Mouse (Mus musculus) CH12F3 (cell line): ENCODE measurements around the gene Ubn1.

Experiments
- in situ Hi-C: fragments of 300-500 bp; cut with MboI; formaldehyde crosslinking; loops from 2 replicates; pipeline ENCODE4 v1.14.3; 2020; ENCODE audit warnings: low sequenced_read_pairs

Gene Ubn1

DNA sequence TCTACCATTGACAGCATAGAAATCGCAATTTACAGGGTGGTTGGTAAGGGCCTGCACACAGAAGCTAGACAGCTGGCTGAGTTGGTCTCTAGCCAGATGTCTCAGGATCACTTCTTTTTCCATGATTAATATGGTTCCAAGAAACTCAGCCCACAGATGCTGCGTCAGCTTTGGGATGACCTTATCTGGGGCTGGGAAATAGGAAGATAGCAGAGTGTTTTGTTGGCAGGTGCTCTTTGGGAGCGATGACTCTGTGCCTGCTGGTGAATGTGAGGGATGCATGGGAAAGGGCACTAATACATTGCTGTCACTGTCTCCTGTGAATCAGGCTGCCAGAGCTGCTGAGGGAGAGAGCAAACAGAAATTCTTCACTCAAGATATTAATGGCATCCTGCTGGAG lies 20.5 kb downstream of the Ubn1 start:
- in situ Hi-C loops, result no loop called here

DNA sequence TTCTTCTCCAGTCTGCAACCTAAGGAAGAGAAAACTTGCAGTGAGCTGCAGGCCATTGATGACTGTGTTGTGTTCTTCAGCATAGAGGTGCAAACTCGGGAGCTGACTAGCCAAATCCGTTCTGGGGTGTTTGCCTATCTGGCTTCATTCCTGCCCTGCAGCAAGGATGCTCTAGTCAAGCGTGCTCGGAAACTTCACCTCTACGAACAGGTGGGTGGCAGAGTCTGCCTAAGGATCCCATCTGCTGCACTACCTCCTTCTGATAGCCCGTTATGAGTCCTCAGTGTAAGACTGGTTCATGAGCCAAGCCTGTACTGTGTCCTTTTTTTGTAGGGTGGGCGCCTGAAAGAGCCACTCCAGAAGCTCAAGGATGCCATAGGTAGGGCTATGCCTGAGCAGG lies 22.1 kb downstream of the Ubn1 start:
- in situ Hi-C loops, result no loop called here

DNA sequence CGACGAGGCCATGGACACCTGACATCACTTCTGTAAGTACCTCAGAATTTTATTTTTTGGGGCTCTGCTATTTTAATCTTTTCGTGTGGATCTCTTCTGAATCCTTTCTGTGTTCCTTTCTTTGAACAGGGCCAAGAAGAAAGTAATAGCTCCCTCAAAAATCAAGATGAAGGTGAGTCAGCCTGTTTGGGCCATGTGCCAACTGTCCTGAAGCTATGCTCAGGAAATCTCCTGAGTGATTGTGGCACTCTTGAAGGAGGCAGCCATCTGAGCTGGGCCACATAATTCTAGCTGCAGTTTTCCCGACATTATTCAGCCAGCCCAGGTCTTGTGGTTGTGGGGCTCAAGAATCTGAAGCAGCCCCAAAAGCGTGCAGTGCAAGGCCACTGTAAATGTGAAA lies 24.5 kb downstream of the Ubn1 start:
- in situ Hi-C loops, result no loop called here

DNA sequence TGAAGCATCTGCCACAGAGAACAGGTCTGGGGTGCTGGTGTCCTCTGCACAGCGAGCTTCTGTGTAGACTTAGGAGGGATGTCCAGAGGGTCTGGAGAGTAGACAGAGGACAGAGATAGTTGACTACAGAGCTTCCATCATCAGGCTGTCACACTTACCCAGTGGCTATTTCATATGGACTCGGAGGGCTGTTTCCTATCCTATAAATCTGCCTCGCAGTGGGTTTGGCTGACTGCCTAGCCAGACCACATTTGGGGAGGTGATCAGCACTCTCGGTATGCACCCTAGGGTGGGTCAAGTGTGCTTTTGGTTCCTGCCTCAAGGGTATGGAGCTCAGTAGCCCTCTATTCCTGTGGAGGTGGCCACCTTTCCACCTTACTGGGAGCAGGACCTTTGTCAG lies 35.3 kb downstream of the Ubn1 start:
- in situ Hi-C loops, result no loop called here

DNA sequence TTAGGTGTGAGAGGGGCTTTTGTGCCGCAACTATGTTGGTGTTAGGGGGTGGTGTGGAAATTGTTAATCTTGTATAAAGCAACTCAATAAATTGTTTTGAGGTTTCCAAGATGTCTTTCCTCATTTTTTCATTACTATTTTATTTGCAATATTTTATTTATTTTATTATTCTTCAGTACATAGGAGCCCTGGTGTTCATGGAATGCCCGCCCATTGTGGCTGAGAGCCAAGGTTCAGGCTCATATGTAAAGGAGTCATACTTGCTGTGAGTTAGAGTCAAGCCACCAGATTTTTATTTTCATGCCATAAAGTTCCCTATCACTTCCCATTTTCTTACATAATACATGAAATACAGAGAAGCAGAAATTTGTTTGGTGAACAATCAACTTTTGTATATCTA lies 36.3 kb downstream of the Ubn1 start:
- in situ Hi-C loops, result no loop called here

DNA sequence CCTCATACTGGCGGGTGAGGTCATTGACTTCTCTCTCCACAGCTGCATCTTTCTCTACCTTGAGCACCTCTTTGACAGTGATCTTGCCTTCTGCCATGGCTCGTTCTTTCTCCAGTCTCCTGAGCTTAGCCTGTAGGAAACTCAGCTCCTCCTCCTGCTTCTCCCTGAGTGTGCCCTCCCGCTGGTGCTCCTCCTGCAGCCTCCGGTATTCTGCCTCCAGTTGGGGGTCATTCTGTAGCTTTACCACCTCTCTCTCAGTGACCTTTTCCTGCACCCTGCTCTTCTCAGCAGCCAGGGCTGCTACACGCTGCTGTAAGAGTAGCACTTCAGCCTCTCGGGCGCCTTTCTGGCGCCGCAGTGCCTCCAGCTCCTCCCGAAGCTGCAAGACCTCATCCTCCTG lies 39.2 kb downstream of the Ubn1 start:
- in situ Hi-C loops, result no loop called here

DNA sequence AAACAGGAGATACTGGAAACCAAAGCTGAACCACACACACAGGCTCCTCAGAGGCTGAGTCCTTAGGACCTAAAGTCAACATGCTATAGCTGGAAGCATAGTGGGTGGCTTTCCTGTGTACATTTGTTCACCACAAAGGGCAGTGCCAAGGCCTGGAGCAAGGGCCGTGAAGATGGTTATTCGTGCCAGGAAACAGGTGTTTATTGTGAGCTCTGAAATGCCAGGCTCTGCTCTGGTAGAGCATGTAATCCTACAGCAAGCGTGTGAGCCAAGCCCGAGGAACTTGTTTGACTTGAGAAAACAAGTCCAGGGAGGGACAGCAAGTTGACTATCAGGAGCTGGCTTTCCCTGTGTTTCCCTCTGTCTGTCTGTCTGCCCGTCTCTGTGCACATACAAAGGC lies 43.4 kb downstream of the Ubn1 start:
- in situ Hi-C loops, result no loop called here

DNA sequence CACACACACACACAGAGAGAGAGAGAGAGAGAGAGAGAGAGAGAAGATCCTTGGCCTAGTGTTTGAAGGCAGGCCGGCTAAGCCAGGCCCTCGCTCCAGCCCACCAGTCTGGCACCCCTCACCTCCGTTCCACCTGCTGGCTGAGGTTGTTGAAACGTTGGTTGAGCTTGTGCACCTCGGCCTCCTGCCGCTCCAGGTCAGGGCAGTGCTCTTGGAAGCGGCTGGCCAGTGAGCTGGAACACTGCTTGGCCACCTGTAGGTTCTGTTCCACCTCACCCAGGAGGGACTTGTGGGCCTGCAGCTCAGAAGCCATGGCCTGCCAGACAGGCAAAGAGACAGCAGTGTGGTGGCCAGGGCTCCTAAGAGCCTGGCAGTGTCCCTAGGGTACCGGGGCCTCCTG lies 46.6 kb downstream of the Ubn1 start:
- in situ Hi-C loops, result no loop called here

DNA sequence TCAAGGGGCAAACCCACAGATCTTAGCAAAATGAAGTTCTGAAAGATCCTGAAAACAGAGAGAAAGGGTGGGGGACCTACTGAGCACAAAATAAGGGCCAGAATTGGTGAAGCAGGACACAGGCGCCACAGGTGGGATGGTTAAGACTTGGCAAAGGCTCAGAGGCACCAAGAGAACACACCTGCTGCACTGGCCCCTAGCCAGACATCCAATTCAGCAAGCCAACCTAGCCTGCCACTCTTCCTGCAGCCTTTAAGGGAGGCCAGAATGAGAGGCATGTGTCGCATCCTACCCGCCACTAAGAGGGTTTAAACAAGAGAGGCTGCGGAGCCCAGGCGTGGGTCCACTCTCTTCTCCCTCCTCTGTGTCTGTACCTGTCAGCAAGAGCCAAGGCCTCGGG lies 51.1 kb downstream of the Ubn1 start:
- in situ Hi-C loops, result no loop called here

DNA sequence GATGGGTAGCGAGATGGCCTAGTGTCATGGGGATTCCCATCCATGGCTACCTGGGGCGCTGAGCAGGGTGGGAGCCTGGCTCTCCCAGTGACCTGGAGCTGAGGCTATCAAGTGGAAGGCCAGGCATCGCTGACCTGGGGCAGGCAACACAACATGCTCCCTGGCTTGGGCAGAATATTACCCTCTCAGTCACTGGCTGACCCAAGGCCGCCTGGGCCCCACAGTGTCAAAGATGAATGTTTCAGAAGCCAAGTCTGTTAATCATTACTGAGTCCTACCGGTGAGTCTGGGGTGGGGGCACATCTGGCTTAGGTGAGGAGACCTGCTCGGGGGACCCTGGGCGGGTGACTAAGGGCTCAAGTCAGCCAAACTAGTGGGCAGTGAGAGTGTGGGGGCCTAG lies 60.0 kb downstream of the Ubn1 start:
- in situ Hi-C loops, result no loop called here

DNA sequence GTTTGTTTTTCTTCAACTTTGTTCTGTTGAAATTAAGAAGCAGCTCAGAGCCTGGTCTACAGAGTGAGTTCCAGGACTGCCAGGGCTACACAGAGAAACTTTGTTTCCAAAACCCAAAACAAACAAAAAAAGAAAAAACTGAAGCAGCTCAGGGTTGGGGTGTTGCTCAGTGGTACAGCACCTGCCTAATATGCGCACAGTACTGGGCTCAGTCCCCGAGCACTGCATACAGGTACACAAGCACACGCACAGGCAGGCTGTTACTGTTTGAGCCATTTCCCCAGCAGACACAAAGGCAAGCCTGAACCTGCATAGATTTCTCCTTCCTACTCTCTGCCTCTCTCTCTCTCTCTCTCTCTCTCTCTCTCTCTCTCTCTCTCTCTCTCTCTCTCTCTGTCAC lies 61.2 kb downstream of the Ubn1 start:
- in situ Hi-C loops, result no loop called here

DNA sequence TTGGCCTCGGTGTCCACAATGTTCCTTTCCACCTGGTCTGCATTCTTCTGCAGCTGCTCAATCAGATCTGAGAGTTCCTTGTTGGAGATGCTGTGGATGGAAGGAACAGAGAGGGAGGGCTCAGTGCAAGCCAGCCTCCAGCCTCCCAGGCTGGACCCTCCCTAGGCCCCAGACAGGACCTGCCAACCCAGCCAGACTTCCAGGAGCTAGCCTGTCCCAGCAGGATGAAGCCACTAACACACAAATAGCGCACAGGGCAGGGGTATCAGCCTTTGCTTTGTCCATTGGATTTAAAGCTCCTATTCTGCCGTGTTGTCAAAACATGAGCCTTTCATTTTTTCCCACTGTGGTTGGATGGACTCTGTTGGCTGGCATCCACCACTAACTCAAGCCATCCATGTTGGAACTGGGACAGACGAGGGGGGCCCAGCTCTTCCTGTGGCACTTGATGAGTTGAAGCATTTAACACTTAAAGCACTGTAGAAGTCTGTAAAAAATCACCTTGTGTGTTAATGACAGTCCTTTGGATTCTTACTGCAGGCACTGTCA lies 63.2 kb downstream of the Ubn1 start:
- in situ Hi-C loops, result no loop called here

DNA sequence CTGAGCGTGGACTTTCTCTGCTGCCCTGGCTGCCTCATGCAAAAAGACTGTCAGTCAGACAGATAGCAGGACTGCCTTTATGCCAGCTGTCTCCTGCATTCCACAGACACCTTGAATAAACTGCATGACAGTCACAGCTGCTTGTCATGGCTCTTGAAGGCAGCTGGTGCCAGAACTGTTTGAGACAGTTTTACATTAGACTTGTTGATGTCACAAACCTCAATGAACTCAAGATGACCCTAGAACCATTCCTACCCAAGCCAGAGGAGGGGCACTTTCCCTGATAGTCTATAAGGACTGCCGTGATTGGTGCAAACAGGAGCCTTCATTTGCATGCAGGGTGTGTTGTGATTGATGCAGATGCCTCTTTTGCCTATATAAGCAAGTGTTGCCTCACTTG lies 63.7 kb downstream of the Ubn1 start:
- in situ Hi-C loops, result no loop called here

DNA sequence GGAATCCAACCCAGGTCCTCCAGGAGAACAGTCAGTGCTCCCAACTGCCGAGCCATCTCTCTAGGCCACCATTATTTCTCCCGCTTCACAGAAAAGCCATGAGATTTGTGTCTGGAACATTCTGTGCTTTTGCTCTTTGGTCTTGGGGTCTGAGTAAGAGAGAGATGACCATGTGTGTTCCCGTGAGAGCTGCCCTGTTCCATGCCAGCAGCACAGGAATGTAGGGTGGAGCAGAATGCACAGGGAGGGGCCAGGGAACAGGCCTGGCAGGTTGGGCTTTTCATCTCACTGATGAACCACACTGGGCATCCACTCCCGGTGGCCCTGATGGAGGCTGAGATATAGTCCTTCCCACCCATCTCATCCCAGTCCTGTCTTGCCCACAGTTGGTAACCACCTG lies 69.5 kb downstream of the Ubn1 start:
- in situ Hi-C loops, result no loop called here

DNA sequence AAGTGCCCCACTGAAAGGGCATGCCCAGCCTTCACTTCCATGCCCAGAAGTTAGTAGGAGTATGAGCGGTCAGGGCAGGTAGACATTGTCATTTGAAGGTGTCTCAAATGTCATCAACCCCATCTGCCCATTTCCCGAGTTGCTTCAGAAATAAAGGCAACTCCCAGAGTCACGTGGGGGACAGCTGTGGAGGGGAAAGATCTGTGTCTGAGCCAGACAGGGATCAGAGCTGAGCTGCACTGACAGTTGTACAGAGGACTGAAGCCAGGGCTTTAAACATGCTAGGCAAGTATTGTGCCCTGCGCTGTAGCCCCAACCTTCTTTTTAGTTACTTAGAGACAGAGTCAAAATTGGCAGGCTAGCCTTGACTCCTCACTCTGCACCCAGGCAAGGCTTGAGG lies 70.0 kb downstream of the Ubn1 start:
- in situ Hi-C loops, result no loop called here

DNA sequence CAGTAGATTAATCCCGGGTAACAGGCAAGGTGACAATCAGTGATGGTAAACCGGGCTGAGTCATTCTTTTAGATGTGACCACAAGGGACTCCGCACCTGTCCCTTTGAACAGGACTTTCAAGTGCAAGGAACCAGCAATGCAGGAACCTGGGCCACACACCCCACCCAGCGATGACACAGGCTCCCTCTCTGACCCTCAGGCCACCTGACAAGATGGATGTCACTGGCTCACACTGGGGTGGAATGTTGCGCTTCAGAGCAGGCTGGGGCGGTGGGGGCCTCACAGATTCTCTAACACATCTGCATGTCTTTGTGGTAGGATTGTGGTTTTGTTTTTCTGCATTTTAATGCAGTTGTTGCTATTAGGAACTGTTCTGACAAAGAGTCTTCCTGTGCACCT lies 73.6 kb downstream of the Ubn1 start:
- in situ Hi-C loops, result no loop called here

DNA sequence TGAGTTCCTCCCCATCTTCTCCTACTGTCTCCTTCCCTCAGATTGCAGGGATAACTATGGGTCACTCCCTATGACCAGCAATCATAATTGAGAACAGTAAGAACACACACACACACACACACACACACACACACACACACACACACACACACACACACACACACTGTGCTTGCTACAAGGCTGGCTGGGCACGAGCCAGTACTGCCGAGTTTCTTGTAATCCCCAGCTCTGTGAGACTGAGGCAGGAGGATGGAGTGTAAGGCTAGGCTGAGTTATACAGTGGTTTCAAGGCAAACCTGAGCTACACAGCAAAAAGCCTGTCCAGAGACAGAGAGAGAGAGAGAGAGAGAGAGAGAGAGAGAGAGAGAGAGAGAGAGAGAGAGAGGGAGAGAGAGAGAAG lies 80.3 kb downstream of the Ubn1 start:
- in situ Hi-C loops, result no loop called here

DNA sequence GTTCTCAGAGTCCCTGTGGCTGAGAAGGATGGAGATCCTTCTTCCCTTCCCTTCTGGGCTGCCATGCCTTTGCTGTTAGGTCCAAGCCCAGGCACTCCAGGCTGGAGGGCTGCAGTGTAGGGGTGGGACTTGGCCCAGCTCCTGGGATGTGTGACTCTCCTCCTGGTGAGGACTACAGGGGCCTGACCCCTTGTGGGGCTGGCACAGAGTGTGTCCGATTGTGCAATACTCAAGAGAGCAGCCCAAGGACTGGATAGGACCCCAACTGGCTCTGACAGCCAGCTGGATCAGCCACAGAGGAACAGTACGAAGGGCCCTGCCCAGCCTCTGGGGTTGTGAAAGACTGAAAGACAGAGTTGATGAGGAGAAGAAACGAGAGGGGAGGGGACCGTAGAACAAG lies 80.9 kb downstream of the Ubn1 start:
- in situ Hi-C loops, result no loop called here

DNA sequence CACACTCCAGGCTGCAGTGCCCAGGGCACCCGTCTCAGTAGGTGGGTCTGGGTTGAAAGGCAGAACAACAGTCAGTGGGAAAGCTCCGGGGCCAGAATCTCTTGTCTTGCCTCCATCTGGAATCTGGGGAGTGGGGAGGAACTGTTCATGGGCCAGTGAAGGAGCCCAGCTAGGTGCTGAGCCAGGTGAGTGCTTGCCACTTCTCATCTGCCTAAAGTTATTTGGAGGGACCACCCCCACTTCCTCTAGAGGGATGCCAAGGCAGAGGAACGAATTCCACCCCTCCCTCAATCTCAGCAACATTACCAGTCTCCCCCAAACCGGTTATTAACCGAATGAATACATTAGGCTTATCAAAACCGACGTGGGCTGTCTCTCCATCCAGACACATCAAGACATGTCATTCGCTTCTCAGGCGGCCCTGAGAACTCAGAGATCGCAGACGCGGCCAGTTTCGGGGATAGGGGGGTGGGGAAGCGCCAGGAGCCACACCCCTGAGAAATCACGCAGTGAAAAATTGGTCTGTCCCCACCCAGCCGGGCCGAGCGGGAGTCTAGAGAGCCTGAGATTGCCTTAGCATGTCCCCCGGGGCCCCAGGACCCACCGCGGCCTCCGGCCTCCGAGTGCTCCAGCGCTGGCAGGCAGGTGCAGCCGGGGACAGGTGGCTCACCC lies 81.5 kb downstream of the Ubn1 start:
- in situ Hi-C loops, result no loop called here

DNA sequence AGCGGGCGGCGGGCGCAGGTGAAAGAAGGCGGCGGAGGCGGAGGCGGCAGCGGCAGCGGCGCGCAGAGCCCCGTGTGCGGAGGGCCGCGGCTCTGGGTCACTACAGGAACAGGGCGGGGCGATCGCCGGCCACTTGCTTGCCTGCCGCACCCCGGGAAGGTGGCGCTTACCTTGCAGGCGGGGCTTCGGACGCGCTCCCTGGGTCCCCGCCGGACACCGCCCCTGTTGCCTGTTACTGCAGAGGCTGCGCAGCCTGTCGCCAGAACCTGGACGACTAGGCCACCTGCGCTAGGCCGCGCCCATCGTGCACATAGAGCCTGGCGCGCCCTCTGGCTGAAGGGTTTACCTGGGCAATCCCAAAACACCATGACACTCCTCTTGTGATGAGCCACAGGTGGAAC lies 82.5 kb downstream of the Ubn1 start, which contains the start of gene Ppl:
Ppl (minus strand) TSS at position 21 of the 401 bp plus-strand sequence.
- in situ Hi-C loops, result no loop called here

DNA sequence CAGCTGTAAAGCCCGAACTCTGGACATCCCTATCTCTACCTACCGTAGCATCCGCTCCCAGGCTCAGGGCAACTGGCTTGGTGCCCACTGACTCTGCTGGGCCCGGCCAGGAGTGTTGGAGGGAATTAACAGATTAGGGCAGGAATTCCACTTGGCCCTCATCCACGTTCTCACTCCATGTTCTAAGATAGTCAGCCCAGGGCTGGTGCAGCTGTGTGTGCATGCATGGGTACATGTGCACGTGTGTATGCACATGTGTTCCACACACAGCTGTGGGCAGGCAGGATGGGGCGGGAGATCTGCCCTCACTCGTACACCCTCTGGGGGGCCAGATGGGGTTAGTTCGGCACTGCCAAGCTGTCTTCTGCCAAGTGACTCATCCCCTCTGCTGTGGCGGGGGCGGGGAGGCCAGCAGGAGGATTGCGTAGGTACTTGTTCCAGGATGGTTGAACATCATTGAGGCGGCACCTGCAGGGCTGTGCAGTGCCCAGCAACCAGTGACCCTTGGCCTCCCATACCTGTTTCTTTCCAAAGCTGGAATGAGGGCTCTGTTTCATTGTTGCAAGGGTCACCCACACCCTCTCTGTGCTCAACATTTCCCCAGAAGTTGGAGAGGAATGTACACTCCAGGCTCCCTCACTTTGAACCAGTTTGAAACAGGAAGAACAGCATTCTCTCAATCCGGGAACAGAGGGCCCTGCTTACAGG lies 84.9 kb downstream of the Ubn1 start:
- in situ Hi-C loops, result no loop called here

DNA sequence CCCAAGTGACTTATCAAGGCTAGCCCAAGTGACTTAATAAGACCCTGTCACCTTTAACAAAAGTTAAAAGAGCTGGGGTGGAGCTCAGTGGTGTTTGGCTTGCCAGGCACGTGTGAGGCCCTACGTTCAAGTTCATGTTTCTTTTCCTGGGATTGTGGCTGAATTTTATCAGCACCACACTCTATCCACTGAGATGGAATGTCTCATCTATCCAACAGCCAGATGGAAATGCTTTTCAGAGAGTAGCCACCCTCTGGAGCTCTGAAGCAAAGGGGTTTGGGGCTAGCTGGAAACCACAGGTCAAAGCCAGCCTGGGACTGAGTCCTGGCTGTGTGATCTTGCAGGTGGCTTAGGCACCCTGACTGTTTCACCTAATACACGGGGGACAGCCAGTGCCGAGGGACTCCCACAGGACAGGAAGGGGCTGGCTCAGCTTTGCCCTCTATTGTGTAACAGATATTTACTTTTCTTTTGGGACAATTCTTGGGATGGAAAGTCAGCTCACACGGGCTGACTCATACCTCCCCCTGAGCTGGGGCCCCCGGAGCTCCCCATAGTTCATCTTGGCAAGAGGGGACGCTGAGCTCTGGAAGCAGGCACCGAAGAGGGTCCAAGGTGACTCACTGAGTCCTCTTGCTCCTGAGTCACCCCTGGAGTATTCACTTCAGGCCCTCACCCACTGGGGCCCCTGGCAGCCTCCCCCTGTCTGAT lies 85.8 kb downstream of the Ubn1 start:
- in situ Hi-C loops, result no loop called here
